Mouse (Mus musculus) T-helper 2 cell (primary cell): ENCODE data around the gene Acsl5.

ENCODE experiments used
- in situ Hi-C: fragments of 300-600 bp; cut with MboI, MseI; formaldehyde crosslinking; loops from one replicate; pipeline ENCODE4 v1.15.1; 2025; ENCODE audit warnings: high pct_unique_total_duplicates

The Acsl5 gene

DNA sequence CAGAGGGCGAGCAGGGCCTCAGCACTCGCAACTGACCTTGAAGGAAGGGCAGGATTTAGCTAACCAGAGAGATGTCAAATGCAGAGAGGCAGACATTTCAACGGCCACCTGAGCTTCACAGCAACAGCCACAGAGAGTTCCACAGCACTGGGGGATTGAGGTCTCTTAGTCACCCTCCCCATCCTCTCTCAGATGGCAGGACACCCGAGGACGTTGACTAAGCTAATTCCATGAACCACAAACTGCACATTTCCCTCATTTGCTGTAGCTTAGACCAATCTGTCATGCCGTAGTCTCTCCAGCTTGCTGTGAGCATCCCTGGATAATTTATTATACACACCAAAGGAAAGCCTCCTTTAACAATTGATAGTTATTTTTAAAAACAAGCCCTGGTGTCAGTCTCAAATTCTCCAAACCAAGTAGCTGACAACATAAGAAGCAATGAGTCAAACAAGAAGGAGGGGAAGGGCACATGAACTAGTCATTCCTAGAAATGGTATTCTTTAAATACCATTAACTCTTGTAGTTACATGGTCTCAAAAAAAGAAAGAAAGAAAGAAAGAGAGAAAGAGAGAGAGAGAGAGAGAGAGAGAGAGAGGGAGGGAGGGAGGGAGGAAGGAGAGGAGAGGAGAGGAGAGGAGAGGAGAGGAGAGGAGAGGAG lies 11.8 kb upstream of the Acsl5 start:
- in situ Hi-C loops: no loop called here

DNA sequence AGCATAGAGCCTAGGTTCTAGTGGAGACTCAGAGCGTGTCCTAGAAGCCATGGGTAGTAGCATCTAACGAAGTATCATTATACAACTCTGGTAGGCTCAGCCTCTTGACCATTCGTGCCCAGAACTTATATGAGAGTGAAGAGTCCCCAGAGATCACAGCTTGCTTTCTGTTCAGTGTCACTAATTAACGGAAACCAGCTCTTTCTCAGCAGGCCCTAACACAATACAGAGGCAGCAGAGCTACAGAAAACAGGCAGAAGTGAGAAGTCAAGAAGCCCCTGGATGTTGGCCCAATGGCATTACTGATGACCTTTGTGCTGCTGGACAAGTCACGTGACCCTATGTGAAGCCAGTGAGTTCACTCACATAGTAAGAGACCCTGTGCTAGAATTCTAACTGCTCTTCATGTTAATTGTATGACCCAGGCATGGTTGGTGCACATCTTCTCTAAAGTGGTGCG lies 10.5 kb upstream of the Acsl5 start, which contains the start of gene Gucy2g:
TSS of gene Gucy2g (minus strand) at position 51 of the 460 bp plus-strand sequence.
- in situ Hi-C loops: no loop called here

GRCm38 (mm10) chr19:55244791-55245231 lies 6.9 kb upstream of the Acsl5 start:
- in situ Hi-C loops: no loop called here

GRCm38 (mm10) chr19:55247563-55247962 lies 4.2 kb upstream of the Acsl5 start:
- in situ Hi-C loops: no loop called here

- in situ Hi-C loops: no loop called here
Observed at GRCm38 (mm10) chr19:55247991-55248520, 3.7 kb upstream of the Acsl5 start.

DNA sequence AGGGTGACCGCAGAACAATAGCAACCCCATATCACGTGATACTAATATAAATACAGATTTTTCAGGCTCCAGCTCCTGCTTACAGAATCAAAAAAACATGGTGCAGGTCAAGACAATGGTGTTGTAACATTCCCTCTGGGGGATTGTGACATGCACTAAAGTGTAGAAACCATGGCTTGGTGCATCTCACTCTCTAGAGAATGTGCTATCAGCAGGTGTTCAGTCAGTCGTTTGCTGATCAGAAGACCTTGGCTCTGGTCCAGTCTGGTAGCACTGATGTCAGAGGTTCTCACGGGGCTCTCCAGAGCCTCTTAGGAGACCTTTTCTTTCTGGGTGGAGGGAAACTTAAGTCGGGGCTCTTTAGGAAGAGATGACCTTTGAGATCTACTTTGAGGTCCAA lies 1.3 kb upstream of the Acsl5 start:
- in situ Hi-C loops: no loop called here

- in situ Hi-C loops: no loop called here
Observed at GRCm38 (mm10) chr19:55253239-55253569, 1.5 kb downstream of the Acsl5 start.

DNA sequence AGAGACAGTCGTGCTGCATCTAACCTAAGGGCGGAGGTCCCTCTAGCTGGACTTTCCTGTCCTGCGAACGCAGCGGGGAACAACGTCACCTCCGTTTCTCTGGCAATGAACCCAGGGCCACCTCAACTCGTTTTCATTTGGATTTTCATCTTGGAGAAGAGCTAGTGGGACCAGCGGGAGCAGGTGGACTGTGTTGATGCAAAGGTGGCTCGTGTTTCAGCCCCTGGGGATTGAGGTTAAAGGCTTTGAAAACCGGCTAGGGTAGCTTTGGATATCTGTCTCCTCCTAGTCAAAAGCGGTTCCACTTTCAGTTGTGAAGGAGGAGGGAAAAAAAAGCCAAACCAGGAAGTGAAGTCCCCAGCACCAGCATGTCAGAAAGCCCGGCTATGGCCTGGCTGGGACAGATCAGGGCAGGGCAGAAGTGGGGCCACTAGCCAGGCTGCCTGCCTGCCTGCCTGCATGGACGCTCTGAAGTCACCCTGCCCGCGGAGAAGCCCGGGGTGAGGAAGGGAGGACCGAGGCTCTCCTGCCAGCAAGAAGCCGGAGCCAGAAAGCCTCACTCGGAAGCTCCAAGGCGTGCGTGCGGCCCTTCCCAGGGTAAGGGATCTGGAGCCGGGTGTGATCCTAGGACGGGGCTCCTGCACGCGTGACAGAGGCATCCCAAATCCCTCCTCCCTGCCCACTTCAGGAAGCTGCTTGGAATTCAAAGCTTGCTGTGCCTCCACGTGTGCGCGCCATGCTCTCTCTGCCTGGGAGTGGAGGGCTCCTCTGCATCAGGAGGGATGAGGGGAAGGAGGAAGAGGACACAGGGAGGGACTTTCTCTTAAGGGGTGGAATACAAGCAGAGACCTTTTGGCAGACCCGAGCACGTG lies 2.1 kb downstream of the Acsl5 start:
- in situ Hi-C loops: no loop called here

- in situ Hi-C loops: loop anchor here (5.0 kb wide), 1 partner anchor 58 kb away; no protein-coding TSS in a partner anchor
Observed at GRCm38 (mm10) chr19:55254513-55255016, 2.8 kb downstream of the Acsl5 start.

DNA sequence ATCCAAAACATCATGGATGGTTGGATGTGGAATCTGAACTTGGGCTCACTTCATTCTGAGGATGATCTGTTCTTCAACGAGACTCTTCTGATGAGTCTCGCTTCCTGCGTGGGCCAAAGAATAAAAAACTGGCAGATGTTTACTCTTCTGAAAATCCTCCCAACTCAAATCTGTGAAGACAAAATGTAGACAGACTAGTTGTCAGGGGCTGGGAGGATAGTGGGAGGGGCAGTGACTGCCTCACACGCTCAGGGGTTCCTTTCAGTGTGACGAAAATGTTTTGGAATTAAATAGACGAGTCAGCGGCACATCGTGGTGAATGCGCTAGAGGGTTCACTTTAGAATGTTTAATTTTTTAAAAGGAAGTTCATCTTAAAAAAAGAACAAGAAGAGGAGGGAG lies 4.4 kb downstream of the Acsl5 start:
- in situ Hi-C loops: loop anchor here (5.0 kb wide), 1 partner anchor 56 kb away; no protein-coding TSS in a partner anchor

DNA sequence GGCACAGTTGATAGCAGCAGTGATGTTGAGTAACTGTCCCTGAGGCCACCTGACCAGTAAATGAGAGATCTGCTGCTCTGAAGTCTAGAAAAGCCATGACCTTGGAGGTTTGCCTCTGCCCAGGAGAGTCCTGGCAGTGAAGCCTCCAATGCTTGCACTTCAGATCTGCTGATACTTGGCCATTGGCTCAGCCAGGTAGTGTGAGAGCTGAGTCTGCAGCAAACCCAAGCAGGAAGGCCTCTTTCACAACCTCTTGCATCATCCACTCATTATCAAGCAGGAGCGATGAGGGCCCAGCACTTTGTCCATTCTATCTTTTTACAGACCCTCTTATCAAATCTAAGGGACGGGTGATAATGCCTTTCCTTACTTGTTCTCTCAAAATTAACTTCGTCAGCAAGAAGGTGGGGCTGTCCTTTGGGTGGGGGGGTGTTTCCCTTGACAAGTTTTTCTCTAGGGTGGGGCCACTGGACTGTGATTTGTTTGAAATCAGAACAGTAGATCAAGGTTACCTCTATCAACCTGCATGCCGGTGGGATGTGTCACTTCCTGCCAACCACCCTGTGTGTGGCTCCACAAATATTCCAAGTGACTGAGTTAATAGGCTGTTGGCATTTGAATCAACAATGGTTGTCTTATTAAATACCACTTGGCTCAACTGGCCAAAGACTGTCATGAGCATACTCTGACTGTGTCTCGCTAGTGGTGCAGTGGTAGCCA lies 6.1 kb downstream of the Acsl5 start:
- in situ Hi-C loops: loop anchor here (5.0 kb wide), 1 partner anchor 54 kb away; no protein-coding TSS in a partner anchor

GRCm38 (mm10) chr19:55258514-55258913 lies 6.8 kb downstream of the Acsl5 start:
- in situ Hi-C loops: loop anchor here (5.0 kb wide), 1 partner anchor 54 kb away; no protein-coding TSS in a partner anchor

GRCm38 (mm10) chr19:55260389-55261184 lies 8.8 kb downstream of the Acsl5 start:
- in situ Hi-C loops: no loop called here

- in situ Hi-C loops: no loop called here
Observed at GRCm38 (mm10) chr19:55265269-55265668, 13.5 kb downstream of the Acsl5 start.

DNA sequence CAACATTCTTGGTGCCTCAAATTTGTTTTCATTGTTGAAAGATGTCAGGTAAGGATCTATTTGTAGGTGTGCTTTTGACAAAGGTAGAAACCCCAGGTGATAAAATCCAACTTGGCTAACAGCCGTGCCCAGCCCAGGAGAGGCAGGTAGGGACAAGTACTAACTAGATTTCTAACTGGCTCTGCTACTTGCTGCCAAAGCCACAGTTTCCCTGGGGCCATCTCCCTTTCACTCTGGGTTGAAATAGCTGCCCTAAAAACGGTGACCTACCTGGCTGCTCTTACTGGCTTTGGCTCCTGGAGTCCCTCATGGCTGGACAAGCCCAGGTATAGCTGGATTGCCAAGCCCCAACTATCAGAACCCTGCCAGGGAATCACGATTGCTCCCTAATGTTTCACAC lies 15.0 kb downstream of the Acsl5 start:
- in situ Hi-C loops: no loop called here

- in situ Hi-C loops: no loop called here
Observed at GRCm38 (mm10) chr19:55268150-55268549, 16.4 kb downstream of the Acsl5 start.

GRCm38 (mm10) chr19:55269051-55269450 lies 17.3 kb downstream of the Acsl5 start:
- in situ Hi-C loops: no loop called here

GRCm38 (mm10) chr19:55271448-55271847 lies 19.7 kb downstream of the Acsl5 start:
- in situ Hi-C loops: no loop called here

DNA sequence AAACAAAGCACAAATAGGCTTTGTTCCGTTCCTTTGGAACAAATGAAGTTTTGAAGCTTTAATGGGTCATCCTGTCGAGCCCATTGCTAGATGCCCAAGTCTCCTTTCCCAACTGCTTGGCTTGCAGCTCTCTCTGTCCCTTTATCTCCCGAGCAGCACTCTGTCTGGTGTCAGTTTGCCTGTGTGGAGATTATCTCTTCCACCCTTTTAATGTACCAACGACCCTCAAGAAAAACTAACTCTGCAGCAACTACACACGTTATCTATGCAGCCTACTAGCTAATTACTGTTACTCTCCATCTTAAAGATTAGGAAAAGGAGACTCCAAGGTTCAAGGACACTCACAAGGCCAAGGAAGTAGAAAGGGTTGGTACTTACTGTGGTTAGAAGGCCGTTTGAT lies 21.6 kb downstream of the Acsl5 start:
- in situ Hi-C loops: no loop called here

- in situ Hi-C loops: no loop called here
Observed at GRCm38 (mm10) chr19:55276100-55276499, 24.4 kb downstream of the Acsl5 start.

DNA sequence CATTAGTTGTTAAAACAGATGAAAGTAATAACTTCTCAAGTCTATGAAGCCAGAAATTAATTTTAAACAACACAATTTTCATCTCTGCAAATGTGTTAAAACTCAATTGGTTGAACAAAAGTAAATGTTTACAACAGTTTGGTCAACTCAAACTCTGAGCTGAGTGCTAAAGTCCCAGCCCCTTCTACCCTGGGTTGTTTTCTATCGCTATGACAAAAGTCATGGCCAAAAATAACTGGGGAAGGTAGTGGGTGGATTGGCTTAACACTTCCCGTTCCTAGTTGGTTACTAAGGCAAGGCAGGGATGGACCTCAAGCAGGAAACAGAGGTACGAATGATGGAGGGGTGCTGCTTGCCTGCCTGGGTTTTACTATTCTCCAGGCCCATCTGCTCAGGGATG lies 25.0 kb downstream of the Acsl5 start:
- in situ Hi-C loops: no loop called here
